Mouse (Mus musculus) lung, postnatal 0 days (tissue): ENCODE results near the gene Bcl6.

ENCODE experiments used
- CTCF ChIP-seq: IDR thresholded peaks from 2 replicates; pipeline ENCODE4 v1.5.1; 2016; ENCODE audit warnings: antibody characterized with exemption, mild to moderate bottlenecking
- EP300 ChIP-seq: IDR thresholded peaks from 2 replicates; pipeline ENCODE4 v1.6.1; 2016; ENCODE audit warnings: antibody characterized with exemption, mild to moderate bottlenecking, control low read depth

- TF ChIP-seq CTCF (no peak), EP300 (no peak)
Measured at GRCm38 (mm10) chr16:24036398-24036797, 47.7 kb upstream of the Bcl6 start.
